Mouse (Mus musculus) neural tube, embryonic 11.5 days (tissue): Measurements from ENCODE around the gene Ambn. TPM values are rescaled to one million over a fixed set of nuclear protein-coding genes. Genes with fewer than 3 reads are reported as not detected.

Experiments used
- ATAC-seq: fragments of 200-750 bp; cut with Nextera tagmentation; 2 replicates; pipeline ENCODE4 v1.8.0; 2017; ENCODE audit warnings: moderate number of reproducible peaks, mild to moderate bottlenecking, moderate TSS enrichment, moderate library complexity; ENCODE audit not compliant: insufficient read depth, low FRiP score, low TSS enrichment
- DNase-seq: peaks from one replicate; pipeline ENCODE4 v3.0.0-alpha.2; 2015; ENCODE audit warnings: low spot score
- H3K27ac ChIP-seq: fragments of 300-500 bp; sonication (generic); 2 replicates; pipeline ENCODE4 v1.5.1; 2014; ENCODE audit warnings: low read depth, mild to moderate bottlenecking, low read length
- H3K27me3 ChIP-seq: fragments of 300-500 bp; sonication (generic); 2 replicates; pipeline ENCODE4 v1.6.1; 2014; ENCODE audit warnings: mild to moderate bottlenecking, low read length, mixed read lengths; ENCODE audit not compliant: control insufficient read depth, insufficient read depth
- H3K36me3 ChIP-seq: fragments of 300-500 bp; sonication (generic); 2 replicates; pipeline ENCODE4 v1.6.1; 2014; ENCODE audit warnings: mild to moderate bottlenecking, low read length, moderate library complexity, mixed read lengths; ENCODE audit not compliant: control insufficient read depth, insufficient read depth
- H3K4me1 ChIP-seq: fragments of 300-500 bp; sonication (generic); 2 replicates; pipeline ENCODE4 v1.6.1; 2014; ENCODE audit warnings: low read length, mixed read lengths; ENCODE audit not compliant: control insufficient read depth, insufficient read depth
- H3K4me2 ChIP-seq: fragments of 300-500 bp; sonication (generic); 2 replicates; pipeline ENCODE4 v1.6.1; 2014; ENCODE audit warnings: low read depth, mild to moderate bottlenecking, moderate library complexity
- H3K4me3 ChIP-seq: fragments of 300-500 bp; sonication (generic); 2 replicates; pipeline ENCODE4 v1.5.1; 2014; ENCODE audit warnings: low read depth, low read length
- H3K9ac ChIP-seq: fragments of 300-500 bp; sonication (generic); 2 replicates; pipeline ENCODE4 v1.6.1; 2014; ENCODE audit warnings: mild to moderate bottlenecking, low read length
- H3K9me3 ChIP-seq: fragments of 300-500 bp; sonication (generic); 2 replicates; pipeline ENCODE4 v1.6.1; 2016; ENCODE audit warnings: low read length; ENCODE audit not compliant: control insufficient read depth
- WGBS: fragments of 180-500 bp; shearing (Covaris S2); extraction: QIAGEN DNeasy Blood & Tissue Kit; methylation state at CpG from one replicate; pipeline ENCODE4 v1.1.7; 2014; 5-methylcytosine and 5-hydroxymethylcytosine counted together
- polyA plus RNA-seq: library from polyadenylated mRNA; unstranded; fragments of >200 nt; fragmentation: Nextera tagmentation; extraction: Ambion mirVana; gene quantifications from 2 replicates; pipeline ENCODE4 v1.2.1, GENCODE M21; 2014

Gene Ambn
- polyA plus RNA-seq, 1 experiment from 2014 or later = not detected

- Histone ChIP-seq H3K9me3 (no peaks in the 10 kb centered on the region), H3K4me3 (no peak overlapping the region), H3K4me1 (no peaks in the 10 kb centered on the region), H3K27ac (no peak overlapping the region), H3K4me2 (no peak overlapping the region), H3K9ac (no peak overlapping the region), H3K36me3 (no peaks in the 10 kb centered on the region), H3K27me3 (no peaks in the 10 kb centered on the region)
- 93% methylated on average over 3 of the region's 3 CpGs for WGBS
- DNase-seq = no peak
- no peak for ATAC-seq
Observed at GRCm38 (mm10) chr5:88499781-88500180, 44.0 kb downstream of the Ambn start.

- Histone ChIP-seq H3K9ac (no peak overlapping the region), H3K36me3 (no peaks in the 10 kb centered on the region), H3K27me3 (no peaks in the 10 kb centered on the region), H3K4me2 (no peak overlapping the region), H3K27ac (no peak overlapping the region), H3K4me3 (no peak overlapping the region), H3K9me3 (no peaks in the 10 kb centered on the region), H3K4me1 (no peaks in the 10 kb centered on the region)
- DNase-seq (no peak), ATAC-seq (no peak)
- WGBS = 71% methylated on average over 1 of the region's 1 CpGs
Observed at GRCm38 (mm10) chr5:88508555-88508954, 52.8 kb downstream of the Ambn start.

GRCm38 (mm10) chr5:88508990-88509389 lies 53.2 kb downstream of the Ambn start:
- ATAC-seq (no peak), DNase-seq (no peak)
- no peak overlapping the region for H3K9ac ChIP-seq
- no peaks in the 10 kb centered on the region for H3K36me3 ChIP-seq
- no peaks in the 10 kb centered on the region for H3K9me3 ChIP-seq
- H3K4me3 ChIP-seq = no peak overlapping the region
- H3K4me2 ChIP-seq = no peak overlapping the region
- H3K27me3 ChIP-seq = no peaks in the 10 kb centered on the region
- no peak overlapping the region for H3K27ac ChIP-seq
- WGBS = 95% methylated on average over 1 of the region's 1 CpGs
- H3K4me1 ChIP-seq = no peaks in the 10 kb centered on the region

Other genes with a start within 250 kb of the Ambn start
- not detected in 2 replicates for gene Gm7714, start 187.1 kb upstream of the Ambn start, polyA plus RNA-seq
- gene Prol1, start 138.7 kb upstream of the Ambn start, polyA plus RNA-seq = not detected in 2 replicates
- not detected in 2 replicates for gene Amtn, start 79.9 kb upstream of the Ambn start, polyA plus RNA-seq
- not detected in 2 replicates for gene Enam, start 32.0 kb downstream of the Ambn start, polyA plus RNA-seq
- 0.21 and 0.34 TPM in 2 replicates for gene Jchain, start 71.9 kb downstream of the Ambn start, polyA plus RNA-seq
- 69.9 and 71.0 TPM in 2 replicates for gene Utp3, start 98.5 kb downstream of the Ambn start, polyA plus RNA-seq
- 130 and 134 TPM in 2 replicates for gene Rufy3, start 109.0 kb downstream of the Ambn start, polyA plus RNA-seq
- 105 and 108 TPM in 2 replicates for gene Grsf1, start 220.2 kb downstream of the Ambn start, polyA plus RNA-seq